Mouse (Mus musculus) retina, postnatal 7 days (tissue): ENCODE results near the gene Mpg.

Source experiments
- DNase-seq: peaks from one replicate; pipeline ENCODE4 v3.0.0-alpha.2; 2012; ENCODE audit warnings: low read depth, low spot score

Mpg gene

DNA sequence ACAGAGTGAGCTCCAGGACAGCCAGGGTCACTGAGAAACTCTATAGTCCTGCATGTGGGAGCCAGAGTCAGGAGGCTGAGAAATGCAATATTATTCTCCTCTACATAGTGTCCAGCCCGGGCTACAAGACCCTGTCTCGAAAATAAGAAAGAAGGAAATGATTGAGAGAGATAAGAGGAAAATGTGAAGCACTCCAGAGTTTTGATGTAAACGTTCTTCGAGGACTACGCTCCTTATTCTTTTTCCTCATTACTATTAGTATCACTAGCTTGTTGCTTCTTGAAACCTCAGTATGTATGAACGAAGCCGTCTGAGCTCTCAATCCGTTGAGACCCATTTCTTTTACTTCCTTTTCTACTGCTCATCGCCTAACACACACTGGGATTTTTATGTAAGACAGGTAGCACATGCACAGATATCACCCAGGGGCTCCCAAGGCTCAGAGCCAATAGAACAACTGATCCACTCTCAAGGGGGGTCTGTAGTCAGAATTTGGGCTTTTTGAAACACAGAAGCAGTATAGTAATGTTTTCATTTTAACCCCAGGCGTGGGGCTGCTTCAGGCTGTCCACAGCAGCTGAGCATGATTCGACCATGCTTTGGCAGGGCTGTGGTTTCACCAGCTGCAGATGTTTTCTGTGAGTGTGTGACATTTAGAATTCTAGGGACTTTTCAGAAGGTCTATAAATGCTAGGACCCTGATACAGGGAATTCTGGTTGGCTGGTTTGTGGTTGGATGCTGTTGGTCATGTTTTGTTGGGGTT is 24.2 kb upstream of the Mpg start:
- DNase-seq: no peak

DNA sequence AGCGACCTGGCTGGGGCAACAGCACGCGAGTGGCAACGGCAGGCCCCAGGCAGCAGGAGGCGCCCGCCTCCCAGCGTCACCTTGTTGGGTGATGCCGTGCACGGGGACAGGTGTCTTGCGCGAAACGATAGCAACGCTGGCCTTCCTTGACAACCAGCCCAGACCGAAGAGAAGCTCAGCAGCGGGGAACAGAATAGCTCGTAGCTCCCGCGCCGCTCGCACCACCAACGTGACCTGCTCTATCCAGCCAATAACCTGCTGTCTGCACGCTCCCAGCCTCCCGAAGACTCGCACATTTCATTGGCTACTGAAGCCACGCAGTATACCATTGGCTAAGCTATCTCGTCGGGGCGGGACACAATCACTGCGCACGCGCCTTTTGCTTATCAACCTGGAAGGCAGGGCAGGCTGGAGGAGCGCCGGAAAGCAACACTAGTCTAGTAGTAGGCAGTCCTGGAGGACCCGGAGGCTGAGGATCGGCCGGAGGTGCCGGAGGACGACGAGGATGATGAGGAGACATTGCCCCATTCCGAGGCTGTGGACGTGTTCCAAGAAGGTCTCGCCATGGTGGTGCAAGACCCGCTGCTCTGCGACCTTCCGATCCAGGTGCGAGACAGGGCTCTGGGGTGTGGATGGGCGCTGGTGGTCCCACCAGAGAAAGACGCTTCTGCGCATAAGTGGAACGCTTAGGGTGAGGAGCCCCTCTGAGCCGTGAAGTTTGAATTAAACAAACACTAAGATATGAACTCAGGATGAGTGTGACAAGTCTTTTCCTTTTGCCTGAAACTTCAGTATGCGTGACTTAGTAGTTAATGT is 21.0 kb upstream of the Mpg start, which contains the start of gene Snrnp25:
Gene Snrnp25, plus strand, starts transcription at position 358 of the 816 bp plus-strand sequence.
- peak; percentile 96 for DNase-seq

DNA sequence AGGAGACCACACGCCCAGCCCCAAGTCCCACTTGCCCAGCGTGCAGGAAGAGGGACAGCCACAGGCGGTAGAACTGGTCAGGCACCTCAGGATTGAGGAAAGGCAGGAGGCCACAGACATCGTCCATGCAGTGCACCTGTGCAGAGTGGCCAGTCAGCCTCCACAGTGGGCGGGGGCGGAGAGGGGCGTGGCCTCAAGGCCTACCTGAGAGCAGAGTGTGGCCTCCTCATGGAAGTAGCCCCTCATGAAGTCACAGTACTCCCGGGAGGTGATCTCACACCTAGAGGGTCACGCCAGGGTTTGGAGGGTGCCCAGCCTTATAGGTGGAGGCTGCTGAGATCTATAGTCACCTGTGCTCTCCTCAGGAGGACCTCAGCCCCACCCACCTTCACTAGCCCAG is 15.7 kb upstream of the Mpg start:
- no peak for DNase-seq

DNA sequence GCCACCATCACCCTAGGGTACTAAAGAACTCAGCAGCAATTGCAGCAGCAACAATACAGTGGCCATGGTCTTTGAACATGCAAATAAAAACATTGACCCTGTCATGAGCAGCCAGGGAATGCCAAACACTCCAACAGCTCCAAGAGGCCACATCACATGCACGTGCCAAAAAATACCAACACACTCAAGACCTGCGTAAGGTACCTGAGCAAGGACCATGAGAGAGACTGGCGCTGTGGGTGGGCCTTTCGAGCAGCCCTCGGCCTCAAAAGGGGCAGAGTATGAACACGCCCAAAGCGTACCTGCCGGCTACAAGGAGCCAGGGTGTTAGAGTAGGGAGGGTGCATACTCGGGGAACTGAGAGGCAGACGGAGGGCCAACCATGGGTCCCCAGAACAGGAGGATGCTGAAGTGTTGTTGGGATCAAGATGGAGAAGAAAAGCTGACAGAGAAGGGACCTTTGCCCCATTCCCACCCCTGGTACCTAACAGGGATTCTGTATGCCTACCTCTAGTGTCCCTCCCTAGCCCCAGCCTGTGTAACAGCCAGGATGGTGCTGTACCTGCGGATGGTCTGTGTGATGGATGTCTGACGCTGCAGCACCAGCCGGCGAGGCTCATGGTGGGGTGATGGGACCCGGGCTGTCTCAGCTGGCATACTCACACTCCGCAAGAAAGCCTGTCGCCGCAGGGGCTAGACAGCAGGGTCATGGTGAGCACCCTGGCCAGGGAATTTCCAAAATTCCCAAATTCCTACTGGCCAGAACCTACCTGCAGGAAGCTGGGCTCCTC is 10.7 kb upstream of the Mpg start:
- DNase-seq: no peak

DNA sequence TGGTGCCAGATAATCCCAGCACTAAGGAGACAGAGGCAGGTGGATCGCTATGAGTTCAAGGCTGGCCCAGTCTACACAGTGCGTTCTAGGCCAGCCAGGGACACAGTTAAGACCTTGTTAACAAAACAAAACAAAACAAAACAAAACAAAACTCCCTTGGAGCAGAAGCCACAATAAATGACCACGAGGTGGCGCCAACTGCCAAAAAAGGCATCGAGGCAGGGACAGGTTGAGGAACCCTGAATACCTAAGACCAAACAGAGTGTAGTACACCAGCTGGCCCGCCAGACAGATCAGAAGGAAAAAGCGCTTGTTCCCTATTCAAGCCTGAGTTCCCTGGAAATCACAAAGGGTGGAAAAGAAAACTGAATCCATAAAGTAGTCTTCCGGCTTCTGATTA is 9.5 kb upstream of the Mpg start:
- DNase-seq: peak; percentile 79

DNA sequence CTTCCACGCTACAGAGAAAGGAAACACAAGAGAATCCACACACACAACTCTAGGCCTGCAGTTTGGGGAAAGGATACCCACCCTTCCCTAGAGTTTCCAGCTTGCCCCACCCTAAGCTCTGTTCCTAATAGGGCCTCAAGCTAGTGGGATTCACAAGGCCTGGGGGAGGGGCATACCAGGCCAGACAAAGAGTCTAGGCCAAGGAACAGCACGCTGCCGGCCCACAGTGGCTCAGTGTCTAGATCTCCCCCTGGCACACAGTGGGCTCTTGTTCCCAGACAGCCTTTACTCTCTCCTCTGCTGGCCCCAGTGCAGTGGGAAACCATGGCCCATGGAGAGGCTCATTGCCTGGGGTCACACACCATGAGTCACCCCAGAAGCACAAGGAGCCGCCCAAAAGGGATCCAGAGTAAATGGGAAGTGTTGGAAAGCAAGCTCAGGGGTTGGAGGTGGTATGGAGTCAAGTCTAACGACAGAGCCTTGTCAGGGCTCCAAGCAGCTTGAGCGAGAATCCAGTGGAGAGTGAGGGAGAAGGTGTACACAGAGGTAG is 7.7 kb upstream of the Mpg start:
- DNase-seq: no peak

DNA sequence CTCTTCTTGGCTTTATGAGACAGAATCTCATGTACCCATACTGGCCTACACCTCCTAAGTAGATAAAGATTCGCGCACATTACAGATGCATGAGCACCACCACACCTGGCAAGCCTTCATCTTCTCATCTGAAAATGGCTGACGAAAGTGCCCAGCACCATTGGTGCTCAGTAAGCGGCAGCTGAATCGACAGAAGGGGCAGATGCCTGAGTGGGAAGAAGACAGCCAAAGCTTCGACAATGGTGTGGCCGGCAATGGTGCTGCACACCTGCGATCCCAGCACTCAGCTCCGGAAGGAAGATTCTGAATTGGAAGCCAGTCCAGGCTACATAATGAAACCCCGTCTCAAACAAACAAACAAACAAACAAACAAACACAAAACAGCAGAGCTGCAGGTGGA is 7.0 kb upstream of the Mpg start:
- DNase-seq: no peak

DNA sequence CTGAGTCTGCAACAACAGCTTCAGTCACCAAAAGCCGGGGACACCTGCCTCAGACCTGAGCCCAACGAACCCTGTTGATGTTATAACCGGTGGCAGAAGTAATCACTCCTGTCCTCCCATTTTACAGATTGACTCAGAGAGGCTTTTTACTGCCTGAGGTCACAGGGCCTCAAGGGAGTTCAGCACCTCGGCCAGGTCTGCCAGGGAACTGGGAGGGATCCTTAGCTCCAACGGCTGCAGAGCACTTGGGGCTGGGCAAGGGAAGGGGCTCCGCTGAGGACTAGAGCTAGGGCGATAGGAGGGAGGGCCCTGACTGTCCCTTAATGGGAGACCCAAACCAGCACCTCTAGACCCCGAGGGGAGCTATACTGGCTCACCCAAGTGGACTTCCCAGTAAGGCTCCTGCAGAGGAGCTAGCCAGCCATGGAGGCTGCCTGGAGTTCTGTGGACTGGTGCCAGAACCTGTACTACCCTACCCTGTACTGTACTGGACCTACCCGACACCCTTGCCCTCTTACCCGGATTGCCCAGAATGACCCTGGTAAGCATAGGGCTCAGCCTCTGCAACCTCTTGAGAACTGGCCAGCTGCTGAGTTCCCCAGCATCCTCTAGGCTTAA is 5.6 kb upstream of the Mpg start:
- DNase-seq: no peak

DNA sequence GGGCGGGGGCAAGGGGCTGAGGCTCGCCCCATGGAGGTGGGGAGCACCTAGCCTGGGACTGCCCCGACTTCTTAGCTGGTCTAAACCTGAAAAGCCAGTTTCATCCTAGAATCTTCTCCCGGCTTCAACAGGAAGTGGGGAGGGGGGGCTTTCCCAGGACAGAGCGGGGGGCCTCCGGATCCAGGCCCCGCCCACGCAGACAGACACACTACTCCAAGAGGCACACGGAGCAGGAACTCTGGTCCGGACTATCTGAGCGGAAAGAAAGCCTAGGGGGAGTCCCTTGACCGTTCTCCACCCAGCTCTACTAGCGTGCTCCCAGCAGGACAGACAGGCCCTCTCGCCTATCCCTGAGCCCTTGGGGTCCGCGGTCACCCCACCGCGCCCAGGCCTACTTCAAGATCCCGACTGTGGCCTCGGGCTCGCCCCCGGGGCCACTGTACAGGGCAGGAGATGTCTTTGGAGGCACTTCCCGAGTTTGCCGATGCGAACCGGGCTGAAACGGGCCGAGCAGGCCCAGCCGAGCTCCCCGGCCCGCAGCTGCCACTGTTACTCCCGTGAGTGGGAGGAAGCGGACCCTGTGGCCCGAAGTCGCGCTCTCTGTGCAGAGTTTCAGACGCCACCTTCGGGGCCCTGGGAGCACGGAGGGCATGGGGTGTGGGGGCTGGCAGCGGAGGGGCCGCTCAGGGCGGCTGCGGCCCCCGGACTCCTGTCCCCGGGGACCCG is 4.9 kb upstream of the Mpg start:
- DNase-seq: no peak

DNA sequence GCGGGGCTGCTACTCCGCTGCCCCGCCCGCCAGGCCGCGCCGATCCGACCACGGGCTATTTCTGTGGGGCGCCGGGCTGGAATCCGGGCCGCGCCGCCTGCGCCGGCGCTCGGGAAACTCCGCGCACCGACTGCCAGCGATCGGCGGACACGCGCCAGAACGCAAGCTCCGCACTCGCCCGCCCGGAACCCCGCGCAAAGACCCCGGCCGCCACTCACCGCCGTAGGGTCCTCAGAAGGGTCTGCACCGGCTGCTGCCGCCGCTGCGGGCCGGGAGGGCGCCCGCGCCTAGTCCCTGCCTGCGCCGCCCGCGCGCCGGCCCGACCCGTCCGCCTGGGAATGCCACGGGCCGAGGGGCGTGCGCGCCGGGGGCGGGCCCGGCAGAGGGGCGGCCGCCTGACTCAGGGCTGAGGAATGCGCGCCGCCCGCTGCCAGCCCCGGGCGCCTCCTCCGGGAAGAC is 4.3 kb upstream of the Mpg start, which contains the start of gene Rhbdf1:
Gene Rhbdf1, minus strand, starts transcription at position 350 of the 459 bp plus-strand sequence.
- DNase-seq: no peak

DNA sequence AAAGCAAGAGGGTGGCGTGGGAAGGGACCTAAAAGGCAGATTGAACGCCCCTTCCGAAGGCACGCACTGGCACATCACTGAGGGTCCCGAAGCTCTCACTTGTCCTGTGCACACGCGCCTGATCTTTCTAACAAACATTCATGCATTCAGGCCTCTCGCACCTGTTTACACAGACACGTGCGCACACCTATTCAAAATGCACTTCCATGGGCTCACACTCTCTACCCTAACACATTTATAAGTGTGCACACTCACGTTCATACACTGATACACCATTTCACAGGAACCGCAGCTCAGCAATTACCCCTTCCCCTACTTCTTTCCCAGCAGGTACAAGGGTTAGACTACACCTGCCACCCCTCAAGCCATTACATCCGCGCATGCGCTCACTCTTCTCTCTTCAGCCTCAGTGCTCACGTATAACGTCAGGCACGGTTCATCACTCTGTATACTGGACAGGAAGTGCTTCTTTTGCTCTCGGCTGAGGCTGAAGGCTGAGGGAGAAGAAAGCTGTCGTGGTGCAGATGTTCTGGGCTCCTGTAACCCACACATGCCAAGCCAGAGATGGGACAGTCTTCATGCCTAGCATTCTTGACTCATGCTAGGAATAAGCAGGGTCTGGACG is 3.6 kb upstream of the Mpg start:
- no peak for DNase-seq

DNA sequence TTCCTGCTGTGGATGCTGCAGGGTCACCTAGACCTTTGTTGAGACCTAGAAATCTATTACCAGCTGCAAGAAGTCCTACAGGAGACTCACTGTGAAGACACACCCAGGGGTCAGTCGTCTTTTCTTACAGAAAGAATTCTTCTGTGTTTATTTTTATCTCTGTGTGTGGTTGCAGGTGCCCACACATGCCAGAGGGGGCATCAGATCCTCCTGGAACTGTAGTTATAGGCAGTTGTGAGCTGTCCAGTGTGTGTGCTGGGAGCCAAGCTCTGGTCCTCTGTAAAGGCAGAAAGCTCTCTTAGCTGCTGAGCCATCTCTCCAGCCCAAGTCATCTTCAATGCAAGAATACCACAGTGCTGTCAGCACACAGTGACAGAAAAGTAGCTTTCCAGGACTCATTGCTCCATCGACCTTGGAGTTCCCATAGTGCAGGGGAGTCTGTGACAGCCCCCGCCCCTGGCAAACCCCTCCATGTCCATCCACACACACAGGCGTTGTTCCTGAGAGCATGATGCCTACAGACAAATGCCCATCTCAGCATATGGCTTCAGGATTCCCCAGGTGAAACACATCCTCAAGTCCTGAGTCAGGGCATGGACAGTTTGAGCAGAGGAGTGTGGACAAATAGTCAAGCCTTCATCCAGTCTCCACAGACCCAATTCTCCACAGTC is 2.9 kb upstream of the Mpg start:
- DNase-seq: no peak

DNA sequence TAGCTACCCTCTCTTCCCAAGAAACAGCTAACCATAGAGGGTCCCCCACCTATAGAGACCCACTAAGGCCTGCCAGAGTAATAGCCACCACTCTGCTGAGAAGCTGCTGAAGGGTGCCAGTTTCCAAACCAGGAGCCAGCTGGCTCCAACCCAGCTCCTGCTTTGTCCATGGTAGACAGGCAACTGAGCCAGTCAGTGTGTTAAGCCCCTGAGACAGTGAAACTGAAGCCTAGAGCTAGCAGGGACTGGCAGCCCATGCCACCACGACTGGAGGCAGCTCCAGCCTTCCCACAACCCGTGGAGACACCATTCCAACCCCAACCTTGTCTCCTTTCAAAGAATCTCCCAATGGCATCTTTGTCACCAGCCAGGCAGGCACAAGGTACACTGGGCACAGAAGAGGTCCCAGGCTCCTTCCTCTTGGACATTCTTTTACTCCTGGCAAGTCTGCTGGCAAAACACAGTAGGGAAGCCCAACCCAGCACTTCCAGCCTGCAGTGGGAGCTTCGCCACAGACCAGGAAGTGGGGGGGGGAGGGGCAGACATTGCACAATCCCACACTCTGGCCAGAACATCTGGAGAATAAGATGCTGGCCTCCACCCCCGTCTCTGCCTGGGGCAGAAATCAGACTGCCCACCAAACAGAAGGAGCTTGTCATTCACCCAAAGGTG is 1.7 kb upstream of the Mpg start:
- DNase-seq: no peak

DNA sequence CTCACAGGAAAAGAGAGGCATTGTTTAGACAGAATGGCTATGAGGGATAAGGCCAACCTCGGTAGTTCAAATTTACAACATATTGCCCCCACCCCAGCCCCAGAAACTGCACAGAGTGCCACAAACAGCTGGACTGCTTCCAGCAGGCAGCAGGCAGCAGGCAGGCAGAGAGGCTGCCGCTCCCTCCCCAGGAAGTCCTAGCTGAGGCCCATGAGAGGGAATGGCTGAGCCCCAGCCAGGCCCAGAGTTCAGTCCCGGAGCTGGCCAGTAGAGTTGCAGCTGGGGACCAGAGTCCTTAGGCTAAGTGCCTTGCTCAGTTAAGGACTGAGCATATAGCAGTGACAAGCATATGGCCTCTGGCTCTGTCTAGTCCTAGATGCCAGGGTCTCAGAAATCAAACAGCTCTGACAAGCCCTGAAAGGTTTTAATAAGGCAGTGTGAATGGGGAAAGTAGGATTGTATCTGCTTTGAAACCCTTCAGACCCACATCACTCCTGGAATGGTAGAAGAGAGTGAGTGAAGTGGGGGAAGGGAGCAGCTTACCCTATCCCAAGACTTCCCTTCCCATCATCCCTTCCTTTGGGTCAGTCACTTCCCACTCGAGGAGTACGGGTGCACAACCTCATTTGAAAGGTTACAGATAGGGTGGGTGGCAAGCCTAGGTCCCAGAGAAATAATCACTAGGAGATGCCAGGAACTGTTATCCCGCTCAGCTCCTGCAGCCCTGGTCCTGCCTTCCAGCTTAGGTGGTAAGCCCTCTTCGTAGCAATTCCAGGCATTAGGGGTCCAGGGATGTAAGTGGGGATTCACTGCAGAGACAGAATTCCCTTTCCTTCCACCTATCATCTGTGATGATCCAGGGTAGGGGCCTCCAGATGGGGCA is 842 bp upstream of the Mpg start:
- no peak for DNase-seq

DNA sequence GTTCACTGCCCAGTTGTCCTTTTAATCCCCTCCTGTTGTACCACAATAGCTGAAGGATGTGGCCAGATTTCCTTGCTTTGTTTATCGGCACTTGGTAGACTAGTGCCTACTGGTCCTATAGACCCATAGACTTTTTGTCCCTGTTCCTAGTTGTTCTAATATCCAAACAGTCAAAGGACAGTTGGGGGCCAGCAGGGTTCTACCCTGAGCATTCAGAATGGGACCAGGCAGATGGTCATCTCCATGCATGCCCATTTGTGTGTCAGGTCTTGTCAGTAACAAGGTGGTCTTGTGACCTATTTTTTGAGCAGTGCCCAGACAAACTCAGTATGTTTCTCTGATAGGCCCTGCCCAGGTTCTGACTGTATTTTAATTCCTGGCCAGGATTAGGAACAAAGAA is 736 bp downstream of the Mpg start:
- DNase-seq: no peak

DNA sequence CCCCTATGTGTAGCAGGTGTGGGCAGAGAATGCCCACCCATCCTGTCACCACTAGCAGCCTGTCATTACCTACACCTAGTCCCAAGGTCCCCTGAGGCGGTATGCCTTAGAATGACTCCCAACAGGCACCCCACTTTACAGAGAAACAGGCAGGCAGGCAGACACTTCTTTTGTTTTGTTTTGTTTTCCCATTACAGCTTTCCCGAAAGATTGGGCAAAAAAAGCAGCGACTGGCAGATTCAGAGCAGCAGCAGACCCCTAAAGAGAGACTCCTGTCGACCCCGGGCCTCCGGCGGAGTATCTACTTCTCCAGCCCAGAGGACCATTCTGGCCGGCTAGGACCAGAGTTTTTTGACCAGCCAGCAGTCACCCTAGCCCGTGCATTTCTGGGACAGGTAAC is 1.2 kb downstream of the Mpg start:
- DNase-seq: no peak

DNA sequence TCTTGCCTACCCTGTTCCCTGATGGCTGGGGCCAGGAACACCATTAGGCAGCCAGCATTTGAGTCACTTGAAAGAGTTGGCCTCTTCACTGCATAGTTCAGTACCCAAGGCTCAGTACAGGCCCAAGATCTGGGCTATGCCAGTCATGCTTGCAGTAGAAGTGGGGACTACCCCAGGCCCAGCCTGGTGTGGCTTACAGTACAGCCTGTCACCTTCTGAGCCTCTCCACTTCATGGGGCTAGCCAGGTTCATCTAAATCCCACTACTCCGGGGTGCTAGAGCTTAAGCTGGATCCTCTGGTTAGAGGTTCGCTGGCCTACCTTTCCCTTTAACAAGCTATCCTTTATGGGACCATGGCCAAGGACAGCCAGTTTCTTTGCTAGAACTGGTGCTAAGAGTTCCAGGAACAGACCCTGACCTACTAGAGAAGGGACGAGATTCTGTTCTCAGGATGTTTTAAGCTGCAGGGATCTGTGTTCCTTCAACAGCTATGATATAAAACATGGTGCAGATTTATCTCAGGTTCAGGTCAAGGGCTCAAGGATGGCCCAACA is 2.1 kb downstream of the Mpg start:
- DNase-seq: no peak

DNA sequence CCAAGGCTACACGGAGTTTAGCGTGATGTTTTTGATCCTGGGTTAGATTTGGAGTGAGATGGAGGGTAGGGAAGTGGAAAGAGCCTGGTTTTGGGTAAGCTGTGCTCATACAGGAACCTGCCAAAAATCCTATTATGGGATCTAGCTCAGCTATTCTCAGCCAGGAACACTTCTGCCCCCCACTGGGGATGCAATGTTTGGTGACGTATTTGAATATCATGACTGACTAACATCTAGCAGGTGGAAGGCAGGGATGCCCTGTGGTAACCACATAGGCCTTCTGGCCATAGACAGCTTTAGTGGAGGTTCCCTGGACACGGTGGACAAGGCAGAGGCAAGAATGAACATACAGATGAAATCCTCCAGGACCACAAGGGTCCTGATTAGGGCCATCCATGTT is 3.9 kb downstream of the Mpg start:
- no peak for DNase-seq
